Mouse (Mus musculus) B cell, adult 2 months (primary cell): ENCODE results near the gene Shb.
A peak's percentile ranks its signal among the peaks of the same experiment; 100 is the strongest.

Experiments
- DNase-seq, 2 experiments: peaks; one replicate each; pipeline ENCODE4 v3.0.0; 2022

The Shb gene

DNA sequence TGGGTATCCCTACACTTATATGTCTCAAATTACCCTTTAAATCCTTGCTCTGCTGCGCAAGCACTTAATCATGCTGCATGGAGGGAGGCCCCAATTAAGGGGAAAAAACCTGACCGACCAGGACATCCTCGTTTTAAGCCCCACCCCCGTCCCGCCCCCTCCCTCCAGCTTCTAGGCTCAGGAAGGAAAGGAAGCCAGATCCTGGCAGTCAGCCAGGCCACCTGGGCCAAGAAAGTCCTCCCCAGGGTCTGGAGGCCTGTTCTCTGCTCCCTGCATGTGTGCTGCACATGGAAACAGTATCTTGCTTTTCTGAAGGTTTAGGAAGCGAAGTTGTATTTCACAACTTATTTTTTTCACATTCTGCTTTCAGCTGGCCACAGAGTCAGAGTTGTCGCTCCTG, at the start of gene Shb:
TSS of gene Shb (minus strand) at position 96 of the 400 bp plus-strand sequence.
- DNase-seq, result peak; percentile 17 to 23

DNA sequence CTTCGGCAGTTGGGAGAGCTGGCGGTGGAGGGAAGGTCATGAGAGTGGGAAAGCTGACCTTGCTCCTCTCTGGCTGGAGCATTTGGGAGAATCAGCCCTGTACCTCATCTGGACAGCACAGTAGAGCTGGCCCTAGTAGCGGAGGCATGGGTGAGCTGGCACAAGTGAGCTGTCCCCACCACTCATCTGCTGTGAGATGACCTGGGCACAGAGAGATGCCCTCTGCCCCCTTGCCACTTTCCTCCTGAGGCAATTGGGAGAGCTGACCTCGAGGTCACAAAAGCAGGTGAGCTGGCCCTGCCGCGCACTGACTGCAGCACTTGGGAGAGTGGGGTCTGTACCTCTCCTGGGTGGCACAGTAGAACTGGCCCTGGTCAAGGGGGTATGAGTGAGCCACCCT, 48.8 kb upstream of the Shb start:
- no peak for DNase-seq

DNA sequence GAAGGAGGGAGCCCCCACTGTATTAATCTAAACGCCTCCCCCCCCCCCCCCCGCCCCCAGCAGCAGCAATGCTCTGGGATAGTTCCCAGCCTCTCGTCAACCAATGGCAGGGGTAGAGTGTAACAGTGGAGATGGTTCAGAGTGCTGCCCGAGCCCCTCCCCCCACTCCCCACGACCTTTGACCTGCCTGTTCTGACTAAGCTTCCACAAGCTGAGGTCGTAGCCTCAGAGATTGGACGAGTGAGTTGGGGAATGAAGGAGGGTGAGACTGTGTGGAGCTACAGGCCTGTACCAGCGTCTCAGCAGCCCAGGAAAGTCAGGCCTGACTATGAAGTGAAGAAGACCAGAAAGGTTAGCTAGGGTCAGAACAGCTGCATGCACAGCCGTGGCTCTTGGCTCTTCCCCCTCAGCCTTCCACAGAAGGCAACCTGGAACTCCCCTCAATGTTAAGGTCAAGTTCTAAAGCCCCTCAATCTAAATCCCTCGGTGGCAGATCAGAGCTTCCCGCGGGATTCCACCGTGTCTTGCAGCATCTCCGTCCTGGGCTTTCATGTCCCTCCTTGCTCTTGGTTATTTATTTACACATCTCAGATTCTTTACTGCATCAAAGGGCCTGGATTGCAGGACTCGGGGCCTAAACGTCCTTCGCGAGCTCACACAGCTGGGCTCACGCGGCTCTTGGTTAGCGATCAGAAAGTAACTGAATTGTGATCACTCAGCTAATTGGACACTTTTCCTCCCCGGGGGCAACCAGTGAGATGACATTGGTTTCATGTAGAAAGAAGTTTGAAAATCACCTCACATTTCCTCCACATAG, 46.5 kb upstream of the Shb start:
- DNase-seq, result no peak

DNA sequence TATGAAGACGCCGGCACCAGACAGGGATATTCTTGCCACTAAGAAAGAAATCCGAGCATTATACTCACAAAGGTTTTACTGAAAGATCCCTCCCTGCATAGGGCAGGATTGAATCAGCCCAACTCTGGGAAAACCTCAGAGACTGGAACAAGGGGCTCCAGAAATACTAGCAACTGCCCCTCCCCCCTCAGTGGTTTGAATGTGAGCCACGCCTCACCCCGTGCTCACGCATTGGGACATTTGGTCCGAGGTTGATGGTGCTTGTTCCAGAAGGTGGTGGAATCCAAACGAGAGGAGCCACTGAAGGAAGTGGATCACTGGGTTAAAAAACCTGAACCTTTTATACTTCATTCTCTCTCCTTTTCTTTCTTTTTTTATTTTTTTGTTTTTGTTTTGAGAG, 45.4 kb upstream of the Shb start:
- no peak for DNase-seq

DNA sequence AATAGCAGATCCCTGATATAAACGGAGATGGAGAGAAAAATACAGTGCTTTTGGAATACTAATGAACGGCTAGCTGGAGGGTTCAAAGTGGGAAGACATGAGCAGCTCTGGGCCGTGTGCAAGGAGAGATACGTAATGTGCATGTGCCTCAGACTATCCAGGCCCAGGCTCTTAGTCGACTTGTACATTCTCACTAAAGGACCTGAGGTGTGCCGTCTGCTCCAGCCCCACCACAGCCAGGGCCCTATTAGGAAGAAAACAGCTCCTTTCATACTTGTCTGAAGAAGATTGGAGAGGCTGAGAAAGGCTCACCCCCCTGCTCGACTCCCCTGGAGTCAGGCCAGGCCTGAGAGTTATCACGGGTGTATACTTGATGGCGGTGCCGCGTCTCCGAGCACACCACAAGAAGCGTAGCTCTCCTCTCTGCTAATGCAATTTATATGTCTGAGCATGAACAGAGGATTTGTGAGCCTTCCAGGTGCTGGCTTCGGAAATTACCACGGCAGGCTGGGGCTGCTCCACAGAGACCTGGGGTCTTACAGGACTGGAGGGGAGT, 42.4 kb upstream of the Shb start:
- no peak for DNase-seq

DNA sequence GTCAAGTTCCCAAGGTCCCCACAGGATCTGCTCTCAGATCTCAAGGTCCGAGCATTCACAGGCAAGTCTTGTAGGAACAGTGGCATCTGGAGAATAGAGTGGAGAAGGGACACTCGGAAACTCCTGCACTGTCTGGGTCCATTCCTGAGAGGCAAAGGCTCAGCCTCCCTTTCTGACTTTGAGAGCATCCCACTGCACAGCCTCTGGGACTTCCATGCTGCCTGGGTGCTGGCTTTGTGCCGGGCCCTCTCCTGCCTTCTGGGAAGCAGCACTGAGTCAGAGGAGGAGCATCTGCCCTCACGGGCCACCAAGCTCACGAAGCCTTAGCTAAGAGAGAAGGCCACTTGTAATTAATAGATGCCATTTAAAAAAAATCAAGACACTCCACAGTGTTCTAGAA, 37.3 kb upstream of the Shb start:
- DNase-seq, result no peak

DNA sequence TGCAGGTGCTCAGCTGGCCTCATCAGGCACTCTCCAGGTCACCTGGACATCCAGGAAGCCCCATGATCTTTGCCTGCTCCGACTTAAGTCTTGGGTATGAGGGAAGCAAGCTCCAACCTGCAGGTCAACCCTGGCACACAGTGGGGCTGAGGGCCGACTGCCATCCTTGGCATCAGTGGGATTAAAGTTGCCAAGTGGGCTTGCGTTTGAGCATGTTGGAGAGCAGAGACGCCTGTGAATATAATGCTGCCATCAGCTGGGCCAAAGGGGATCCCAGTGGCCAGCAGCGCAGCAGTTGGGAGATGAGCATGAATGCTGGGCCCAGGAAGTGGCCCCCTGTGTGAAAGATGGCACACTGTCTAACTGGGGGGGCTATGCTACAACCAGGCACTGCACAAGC, 25.9 kb upstream of the Shb start:
- DNase-seq, result no peak

DNA sequence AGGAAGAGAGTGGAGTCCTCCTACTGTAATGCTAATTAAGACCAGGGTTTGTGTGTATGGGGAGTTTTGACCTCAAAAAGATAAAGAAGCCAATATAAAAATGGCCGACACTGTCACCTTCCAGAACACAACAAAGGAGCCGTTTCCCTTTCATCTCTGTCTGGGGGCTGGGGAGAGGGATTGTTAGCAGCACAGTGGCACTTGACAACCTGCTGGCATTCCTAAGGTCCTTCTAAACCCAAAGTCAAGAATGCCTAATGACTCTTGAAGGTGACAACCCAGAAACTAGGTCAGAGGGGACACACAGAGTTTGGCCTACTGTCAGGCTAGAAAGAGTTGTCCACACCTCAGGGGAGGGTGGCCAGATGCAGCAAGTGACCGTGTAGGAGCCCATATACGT, 20.3 kb upstream of the Shb start:
- no peak for DNase-seq

DNA sequence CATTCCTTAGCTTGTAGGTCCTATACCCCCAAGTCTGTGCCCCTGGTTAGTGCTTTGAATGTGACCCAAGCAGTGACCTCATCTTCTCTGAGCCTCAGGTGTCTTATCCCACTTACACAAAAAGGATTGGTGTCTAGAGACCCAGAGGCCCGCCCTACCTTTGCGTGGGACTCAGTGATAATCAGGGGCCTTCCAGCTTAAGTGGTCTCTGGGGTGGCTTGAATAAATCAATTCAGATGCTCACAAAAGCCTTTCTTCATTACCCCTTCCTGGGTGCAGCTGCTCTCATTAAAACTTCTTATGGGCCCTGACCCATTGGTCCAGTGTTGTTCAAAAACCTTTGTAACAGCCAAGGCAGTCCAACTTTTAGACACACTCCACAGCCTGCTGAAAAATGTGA, 18.7 kb upstream of the Shb start:
- no peak for DNase-seq

DNA sequence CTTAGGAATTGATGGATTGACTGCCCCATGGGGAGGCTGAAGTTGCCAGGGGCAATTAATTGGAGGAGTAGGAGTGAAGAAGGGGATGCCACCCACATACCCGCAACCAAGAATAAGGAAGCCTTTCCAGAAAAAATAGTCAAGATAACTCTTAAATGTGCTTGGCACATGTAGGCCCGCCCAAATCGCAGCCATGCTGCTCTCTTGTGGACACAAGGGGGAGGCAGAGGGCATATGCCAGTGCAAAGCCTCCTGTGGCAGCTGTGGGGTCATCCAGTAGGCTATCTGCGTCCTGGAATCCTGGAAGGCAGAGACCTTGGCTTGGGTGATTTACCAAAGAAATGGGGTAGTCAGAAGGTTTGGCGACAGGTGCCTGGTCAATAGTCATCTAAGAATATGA, 17.2 kb upstream of the Shb start:
- DNase-seq, result peak; percentile 3 to 7

DNA sequence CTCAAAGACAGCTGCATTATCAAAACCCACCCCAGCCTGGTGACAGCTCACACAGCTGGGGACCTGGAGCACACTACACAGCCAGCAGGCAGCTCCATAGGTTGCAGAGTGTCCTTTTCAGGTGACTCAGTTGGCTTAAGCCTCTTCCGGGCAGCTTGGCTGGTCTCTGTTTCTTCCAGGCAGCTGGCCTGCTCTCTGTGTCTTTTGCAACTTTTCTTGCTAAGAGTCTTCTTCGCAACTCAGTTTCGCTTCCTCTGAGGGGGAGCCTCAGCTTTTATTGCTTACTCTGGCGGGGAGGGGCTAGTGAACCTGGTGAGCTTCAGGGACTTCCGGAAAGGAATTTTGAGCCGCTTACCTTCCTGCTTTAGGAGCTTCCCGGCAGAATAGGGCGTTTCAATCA, 13.6 kb upstream of the Shb start:
- no peak for DNase-seq

GRCm38 (mm10) chr4:45543481-45544051, 11.3 kb upstream of the Shb start:
- no peak for DNase-seq

DNA sequence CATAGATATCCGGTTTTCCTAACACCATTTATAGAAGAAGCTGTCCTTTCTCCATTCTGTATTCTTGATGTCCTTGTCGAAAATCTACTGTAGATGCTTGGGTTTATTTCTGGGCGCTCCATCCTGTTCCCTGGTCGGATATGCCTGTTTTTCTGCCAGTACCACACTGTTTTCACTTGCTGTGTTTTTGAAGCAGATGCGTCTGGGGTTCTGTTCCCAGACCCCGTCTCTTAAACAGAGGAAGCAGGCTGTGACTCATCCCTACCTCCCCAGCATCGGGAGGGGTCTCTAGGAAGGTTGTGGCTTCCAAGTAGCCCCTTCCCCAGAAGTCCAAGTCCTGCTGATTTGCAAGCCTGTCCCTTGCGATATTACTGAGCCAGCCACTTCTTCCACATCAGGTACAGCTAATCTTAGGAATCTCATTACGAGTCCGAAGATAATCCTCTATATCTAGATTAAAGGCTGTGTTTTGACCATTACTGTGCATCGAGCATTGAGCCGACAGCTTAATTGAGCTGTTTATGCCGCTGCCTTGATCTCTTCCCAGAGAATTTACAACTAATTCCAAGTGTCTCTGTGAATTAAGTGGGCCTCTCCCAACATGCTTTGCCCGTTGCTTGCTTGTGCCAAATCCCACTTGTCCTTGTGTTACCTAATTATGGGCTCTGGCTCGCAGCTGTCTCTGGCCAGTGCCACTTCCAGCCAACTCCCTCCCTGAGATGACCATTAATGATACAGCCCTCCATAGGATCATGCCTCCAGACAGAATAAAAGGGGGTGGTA, 8.1 kb upstream of the Shb start:
- DNase-seq, result no peak

GRCm38 (mm10) chr4:45539187-45539586, 6.9 kb upstream of the Shb start:
- no peak for DNase-seq

- no peak for DNase-seq
Measured at GRCm38 (mm10) chr4:45533436-45533940, 1.2 kb upstream of the Shb start.

DNA sequence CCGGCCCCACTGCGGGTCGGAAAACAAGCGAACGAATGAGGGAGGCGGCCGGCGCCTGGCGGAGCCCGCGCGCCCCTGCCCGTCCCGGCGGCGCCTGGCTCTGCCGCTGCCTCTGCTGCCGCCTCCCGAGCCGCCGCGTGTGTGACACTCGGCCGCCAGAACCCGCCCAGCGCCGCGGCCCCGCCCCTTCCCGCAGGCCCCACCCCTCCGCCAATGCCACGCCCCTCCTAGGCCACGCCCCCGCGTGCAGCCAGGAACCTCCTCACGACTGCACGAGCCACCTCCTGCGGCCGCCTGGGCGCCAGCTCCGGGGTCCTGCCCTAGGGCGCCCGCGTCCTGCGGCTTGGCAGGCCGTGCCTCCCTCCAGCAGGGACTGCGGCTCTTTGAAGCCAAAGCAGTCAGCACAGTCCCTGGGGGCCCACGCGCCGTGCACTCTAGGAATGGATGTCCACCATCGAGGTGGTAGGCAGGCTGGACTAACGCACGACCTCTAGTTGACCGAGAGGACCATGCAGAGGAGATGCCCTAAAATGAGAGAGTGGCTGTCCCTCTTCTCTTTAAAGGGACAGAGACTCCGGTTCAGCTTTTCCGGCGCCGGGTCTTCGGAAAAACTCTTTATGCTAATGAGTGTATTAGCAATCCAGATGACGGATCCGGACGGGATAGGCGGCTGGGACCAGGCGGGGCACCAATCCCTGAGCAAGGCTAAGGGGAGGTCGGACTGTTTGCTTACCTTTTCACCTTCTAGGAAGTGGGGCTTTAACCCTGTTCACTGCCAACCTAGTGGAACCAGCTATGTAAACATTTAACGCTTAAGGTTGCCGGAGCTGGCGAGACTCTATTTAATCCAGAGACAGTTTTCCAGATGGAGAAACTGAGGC, 1.4 kb downstream of the Shb start:
- peak; percentile 87 to 89 for DNase-seq

GRCm38 (mm10) chr4:45529986-45530597, 2.2 kb downstream of the Shb start:
- DNase-seq, result peak; percentile 39 to 58

GRCm38 (mm10) chr4:45529201-45529985, 2.9 kb downstream of the Shb start:
- peak; percentile 29 for DNase-seq

GRCm38 (mm10) chr4:45528355-45529198, 3.7 kb downstream of the Shb start:
- no peak for DNase-seq
